Mouse (Mus musculus) heart, postnatal 10 days (tissue): ENCODE measurements around the gene Sell. TPM values are rescaled to one million over a fixed set of nuclear protein-coding genes. Genes with fewer than 3 reads are reported as not detected.
A peak's percentile ranks its signal among the peaks of the same experiment; 100 is the strongest.

ENCODE experiments used
- DNase-seq, 2 experiments: peaks; one replicate each; pipeline ENCODE4 v3.0.0; 2021
- intact Hi-C: fragments of 180-260 bp; cut with DNase I; formaldehyde crosslinking; loops from one replicate; pipeline ENCODE4 v1.15.1; 2025
- total RNA-seq, 2 experiments: library from RNA; stranded (reverse); gene quantifications; 2 replicates each; pipeline ENCODE4 v1.2.3; 2021

Gene Sell
- total RNA-seq, 2 experiments from 2014 or later: 1.4 to 1.6 TPM

- intact Hi-C loops: no loop called here
- DNase-seq: no peak
Measured at GRCm38 (mm10) chr1:164073803-164074202, 12.0 kb downstream of the Sell start.

- DNase-seq: no peak
- intact Hi-C loops: no loop called here
Measured at GRCm38 (mm10) chr1:164074606-164075140, 12.9 kb downstream of the Sell start.

- intact Hi-C loops: no loop called here
- DNase-seq: no peak
Measured at GRCm38 (mm10) chr1:164075416-164075815, 13.6 kb downstream of the Sell start.

- no peak for DNase-seq
- intact Hi-C loops: no loop called here
Measured at GRCm38 (mm10) chr1:164076441-164076840, 14.7 kb downstream of the Sell start.

- DNase-seq: no peak
Measured at GRCm38 (mm10) chr1:164077031-164077430, 15.2 kb downstream of the Sell start.

GRCm38 (mm10) chr1:164078323-164078741 is 16.6 kb downstream of the Sell start:
- intact Hi-C loops: no loop called here
- no peak for DNase-seq

More at GRCm38 (mm10) chr1:164077031-164077430, 15.2 kb downstream of the Sell start:
- intact Hi-C loops: no loop called here

- no peak for DNase-seq
- intact Hi-C loops: no loop called here
Measured at GRCm38 (mm10) chr1:164079091-164079490, 17.3 kb downstream of the Sell start.

- intact Hi-C loops: no loop called here
- DNase-seq: no peak
Measured at GRCm38 (mm10) chr1:164083046-164083445, 21.3 kb downstream of the Sell start.

- intact Hi-C loops: no loop called here
- DNase-seq: no peak
Measured at GRCm38 (mm10) chr1:164086797-164087196, 25.0 kb downstream of the Sell start.

- DNase-seq: no peak
- intact Hi-C loops: no loop called here
Measured at GRCm38 (mm10) chr1:164087872-164088271, 26.1 kb downstream of the Sell start.

GRCm38 (mm10) chr1:164096780-164097179 is 35.0 kb downstream of the Sell start:
- intact Hi-C loops: no loop called here
- DNase-seq: peak; percentile 32 to 33

- no peak for DNase-seq
- intact Hi-C loops: no loop called here
Measured at GRCm38 (mm10) chr1:164097911-164098310, 36.1 kb downstream of the Sell start.

- peak in 1 of 2 experiments; percentile 16 for DNase-seq
- intact Hi-C loops: no loop called here
Measured at GRCm38 (mm10) chr1:164098372-164098771, 36.6 kb downstream of the Sell start.

GRCm38 (mm10) chr1:164109763-164110162 is 48.0 kb downstream of the Sell start:
- no peak for DNase-seq
- intact Hi-C loops: no loop called here

- no peak for DNase-seq
- intact Hi-C loops: no loop called here
Measured at GRCm38 (mm10) chr1:164110591-164111329, 49.0 kb downstream of the Sell start.

GRCm38 (mm10) chr1:164114280-164114679 is 52.5 kb downstream of the Sell start:
- intact Hi-C loops: no loop called here
- DNase-seq: no peak

GRCm38 (mm10) chr1:164114947-164115493 is 53.2 kb downstream of the Sell start, which contains the start of gene Selp:
Selp (plus strand) TSS chr1:164115264.
- DNase-seq: no peak
- intact Hi-C loops: no loop called here

- intact Hi-C loops: no loop called here
Measured at GRCm38 (mm10) chr1:164115647-164116046, 53.9 kb downstream of the Sell start.

GRCm38 (mm10) chr1:164117869-164118268 is 56.1 kb downstream of the Sell start:
- DNase-seq: no peak
- intact Hi-C loops: no loop called here

More at GRCm38 (mm10) chr1:164115647-164116046, 53.9 kb downstream of the Sell start:
- no peak for DNase-seq

GRCm38 (mm10) chr1:164119892-164120776 is 58.4 kb downstream of the Sell start:
- no peak for DNase-seq
- intact Hi-C loops: no loop called here

- DNase-seq: no peak
- intact Hi-C loops: no loop called here
Measured at GRCm38 (mm10) chr1:164120777-164121158, 59.0 kb downstream of the Sell start.
